Mouse (Mus musculus): ENCODE data around the gene Gm47283. TPM values are rescaled to one million over a fixed set of nuclear protein-coding genes. Genes with fewer than 3 reads are reported as not detected.
A peak's percentile ranks its signal among the peaks of the same experiment; 100 is the strongest.
"Not testable (repeated sequence)": the region's sequence is repeated elsewhere in the genome, so short reads cannot be mapped to it uniquely, and the experiment has no call there.

Gm47283 gene
- polyA plus RNA-seq (2012; rRNA removed): not detected in 2 replicates

DNA sequence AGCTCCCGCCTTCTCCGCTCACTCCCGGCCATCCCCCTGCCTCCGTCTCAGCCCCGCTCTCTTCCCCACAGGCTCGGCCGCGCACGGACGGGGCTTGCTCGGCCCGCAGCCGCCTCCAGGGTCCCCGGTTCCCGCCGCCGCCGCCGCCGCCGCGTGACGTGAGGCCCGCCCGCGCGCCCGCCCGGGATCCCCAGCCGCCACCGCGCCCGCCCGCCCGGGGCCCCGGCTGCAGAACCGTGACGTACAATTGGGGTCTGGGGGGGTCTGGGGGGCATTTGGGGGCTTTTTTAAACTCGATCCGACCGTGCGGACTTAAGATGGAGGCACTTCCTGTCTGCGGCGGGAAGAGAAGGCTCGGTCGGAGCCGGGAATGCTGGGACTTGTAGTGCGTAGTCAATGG lies at the start of gene Gm47283:
Gene Gm47283, plus strand, starts transcription at position 301 of the 400 bp plus-strand sequence.
- not testable (repeated sequence) for DNase-seq (ENCODE audit: low read depth)

DNA sequence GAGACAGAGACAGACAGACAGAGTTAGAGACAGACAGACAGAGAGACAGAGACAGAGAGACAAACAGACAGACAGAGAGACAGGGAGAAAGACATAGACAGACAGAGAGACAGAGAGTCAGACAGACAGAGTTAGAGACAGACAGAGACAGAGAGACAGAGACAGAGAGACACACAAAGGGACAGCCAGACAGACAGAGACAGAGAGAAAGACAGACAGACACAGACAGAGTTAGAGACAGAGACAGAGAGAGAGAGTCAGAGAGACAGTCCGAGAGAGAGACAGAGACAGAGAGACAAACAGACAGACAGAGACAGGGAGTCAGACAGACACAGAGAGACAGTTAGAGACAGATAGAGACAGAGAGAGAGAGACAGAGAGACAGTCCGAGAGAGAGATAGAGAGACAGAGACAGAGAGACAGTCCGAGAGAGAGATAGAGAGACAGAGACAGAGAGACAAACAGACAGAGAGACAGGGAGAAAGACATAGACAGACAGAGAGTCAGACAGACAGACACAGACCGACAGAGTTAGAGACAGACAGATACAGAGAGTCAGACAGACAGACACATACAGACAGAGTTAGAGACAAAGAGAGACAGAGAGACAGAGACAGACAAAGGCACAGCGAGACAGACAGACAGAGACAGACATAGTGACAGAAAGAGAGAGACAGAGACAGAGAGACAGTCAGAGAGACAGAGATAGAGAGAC lies 49.2 kb upstream of the Gm47283 start:
- DNase-seq (ENCODE audit: low read depth): not testable (repeated sequence)

DNA sequence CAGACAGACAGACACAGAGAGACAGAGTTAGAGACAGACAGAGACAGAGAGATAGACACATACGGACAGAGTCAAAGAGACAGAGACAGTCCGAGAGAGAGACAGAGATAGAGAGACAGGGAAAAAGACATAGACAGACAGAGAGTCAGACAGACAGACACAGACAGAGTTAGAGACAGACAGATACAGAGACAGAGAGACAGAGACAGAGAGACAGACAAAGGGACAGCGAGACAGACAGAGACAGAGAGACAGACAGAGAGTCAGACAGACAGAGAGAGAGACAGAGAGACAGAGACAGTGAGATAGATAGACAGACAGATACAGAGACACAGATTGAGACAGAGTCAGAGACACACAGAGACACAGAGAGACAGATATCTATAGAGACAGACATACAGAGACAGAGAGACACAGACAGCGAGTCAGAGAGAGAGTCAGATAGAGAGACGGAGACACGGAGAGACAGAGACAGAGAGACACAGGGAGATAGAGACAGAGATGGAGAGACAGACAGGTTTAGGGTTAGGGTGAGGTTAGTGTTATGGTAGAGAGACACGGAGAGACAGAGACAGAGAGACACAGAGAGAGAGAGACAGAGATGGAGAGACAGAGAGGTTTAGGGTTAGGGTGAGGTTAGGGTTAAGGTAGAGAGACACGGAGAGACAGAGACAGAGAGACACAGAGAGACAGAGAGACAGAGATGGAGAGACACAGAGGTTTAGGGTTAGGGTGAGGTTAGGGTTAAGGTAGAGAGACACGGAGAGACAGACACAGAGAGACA lies 48.1 kb upstream of the Gm47283 start:
- DNase-seq (ENCODE audit: low read depth): not testable (repeated sequence)

DNA sequence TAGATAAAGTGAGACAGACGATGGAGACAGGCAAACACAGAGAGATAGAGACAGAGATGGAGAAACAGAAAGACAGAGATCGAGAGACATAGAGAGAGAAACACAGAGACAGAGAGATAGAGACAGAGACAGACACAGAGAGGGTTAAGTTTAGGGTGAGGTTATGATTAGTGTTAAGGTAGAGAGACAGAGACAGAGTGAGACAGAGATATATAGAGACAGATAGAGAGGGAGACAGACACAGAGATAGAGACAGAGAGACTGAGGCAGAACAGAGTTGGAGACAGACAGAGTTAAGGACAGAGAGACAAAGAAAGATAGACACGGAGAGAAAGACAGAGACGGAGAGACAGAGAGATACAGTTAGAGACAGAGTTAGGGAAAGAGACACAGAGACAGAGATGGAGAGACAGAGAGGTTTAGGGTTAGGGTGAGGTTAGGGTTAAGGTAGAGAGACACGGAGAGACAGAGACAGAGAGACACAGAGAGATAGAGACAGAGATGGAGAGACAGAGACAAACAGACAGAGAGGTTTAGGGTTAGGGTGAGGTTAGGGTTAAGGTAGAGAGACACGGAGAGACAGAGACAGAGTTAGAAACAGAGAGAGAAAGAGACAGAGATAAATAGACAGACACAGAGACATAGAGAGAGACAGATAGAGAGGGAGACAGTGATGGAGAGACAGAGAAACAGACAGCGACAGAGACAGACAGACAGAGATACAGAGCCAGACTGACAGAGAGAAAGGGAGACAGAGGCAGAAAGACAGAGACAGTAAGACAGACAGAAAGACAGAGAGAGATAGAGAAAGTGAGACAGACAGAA lies 46.7 kb upstream of the Gm47283 start:
- DNase-seq (ENCODE audit: low read depth): no peak

DNA sequence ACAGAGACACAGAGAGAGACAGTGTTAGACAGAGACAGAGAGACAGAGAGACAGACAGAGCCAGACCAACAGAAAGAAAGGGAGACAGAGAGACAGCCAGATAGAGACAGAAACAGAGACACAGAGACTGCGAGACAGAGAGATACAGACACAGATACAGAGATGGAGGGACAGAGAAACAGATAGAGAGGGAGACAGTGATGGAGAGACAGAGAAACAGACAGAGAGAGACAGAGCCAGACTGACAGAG lies 46.2 kb upstream of the Gm47283 start:
- DNase-seq (ENCODE audit: low read depth): no peak

DNA sequence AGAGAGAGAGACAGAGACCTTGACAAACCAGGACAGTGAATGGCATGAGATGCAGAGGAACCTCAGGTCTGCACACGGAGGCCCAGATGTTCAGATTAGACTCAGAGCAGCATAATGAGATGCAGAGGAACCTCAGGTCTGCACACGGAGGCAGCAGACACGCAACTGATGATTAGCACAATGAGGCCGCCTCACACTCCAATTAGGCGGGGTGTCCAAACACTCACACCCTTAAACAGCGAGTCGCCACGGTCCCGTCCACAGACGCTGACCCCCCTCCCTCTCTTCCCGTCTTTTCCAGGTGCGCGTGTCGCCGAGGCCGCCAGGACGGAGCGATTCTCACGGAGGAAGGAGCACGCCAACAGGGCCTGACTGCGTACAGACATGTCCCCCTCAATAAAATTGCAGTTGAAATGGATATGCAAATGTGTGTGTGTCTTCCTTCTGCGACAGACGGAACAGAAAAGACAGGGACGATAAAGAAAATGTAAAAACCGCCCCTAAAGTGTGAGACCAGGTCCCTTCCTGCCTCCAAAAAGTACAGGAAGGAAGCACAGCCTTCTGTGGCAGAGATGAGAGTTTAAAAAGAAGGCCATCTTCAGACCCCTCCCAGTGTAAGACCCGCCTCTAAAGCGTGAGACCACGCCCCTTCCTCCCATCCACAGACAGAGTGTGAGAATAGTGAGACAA lies 45.6 kb upstream of the Gm47283 start:
- not testable (repeated sequence) for DNase-seq (ENCODE audit: low read depth)

DNA sequence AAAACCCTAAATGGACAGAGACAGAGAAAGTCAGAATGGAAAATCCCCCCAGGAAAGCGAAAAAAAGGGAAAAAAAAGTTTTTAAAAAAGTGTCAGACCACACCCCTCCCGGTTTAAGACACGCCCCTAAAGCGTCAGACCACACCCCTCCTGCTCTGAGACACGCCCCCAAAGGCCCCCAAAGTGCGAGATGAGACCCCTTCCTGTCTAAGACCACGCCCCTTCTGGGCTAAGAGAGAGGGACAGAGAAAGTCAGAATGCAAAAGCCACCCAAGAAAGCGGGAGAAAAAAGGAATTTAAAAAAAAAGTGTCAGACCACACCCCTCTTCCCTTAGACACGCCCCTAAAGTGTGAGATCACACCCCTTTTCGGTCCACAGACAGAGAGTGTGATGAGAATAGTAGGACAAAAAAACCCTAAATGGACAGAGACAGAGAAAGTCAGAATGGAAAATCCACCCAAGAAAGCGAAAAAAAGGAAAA lies 45.0 kb upstream of the Gm47283 start:
- not testable (repeated sequence) for DNase-seq (ENCODE audit: low read depth)

DNA sequence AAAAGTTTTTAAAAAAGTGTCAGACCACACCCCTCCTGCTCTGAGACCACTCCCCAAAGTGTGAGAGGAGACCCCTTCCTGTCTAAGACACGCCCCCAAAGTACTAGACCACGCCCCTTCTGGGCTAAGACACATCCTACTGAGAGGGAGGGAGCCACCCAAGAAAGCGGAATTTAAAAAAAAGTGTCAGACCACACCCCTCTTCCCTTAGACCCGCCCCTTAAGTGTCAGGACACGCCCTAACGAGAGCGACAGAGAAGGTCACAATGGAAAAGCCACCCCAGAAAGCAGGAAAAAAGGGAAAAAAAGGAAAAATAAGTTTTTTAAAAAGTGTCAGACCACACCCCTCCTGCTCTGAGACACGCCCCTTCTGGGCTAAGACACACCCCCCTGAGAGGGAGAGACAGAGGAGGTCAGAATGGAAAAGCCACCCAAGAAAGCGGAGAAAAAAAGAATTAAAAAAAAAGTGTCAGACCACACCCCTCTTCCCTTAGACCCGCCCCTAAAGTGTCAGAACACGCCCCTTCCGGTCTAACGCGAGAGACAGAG lies 44.5 kb upstream of the Gm47283 start:
- peak; percentile 38 for DNase-seq (ENCODE audit: low read depth)

DNA sequence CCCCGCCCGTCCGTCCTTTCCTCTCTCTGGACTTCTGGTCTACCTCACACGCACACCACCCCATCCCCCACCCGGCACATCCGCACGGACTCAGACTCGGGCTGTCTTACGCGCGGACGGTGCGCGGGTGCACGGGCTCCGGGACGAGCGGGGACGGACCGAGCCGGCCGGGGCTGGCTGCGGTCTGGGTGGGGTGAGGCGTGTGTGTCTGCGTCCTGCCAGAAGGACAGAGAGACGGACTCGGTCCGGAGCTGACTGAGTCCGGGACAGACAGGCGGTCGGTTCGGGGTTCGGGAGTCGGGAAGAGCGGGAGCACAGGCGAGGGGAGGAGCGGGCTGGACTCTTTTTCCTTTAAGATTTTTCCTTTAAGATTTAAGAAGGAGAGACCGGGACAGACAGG lies 43.5 kb upstream of the Gm47283 start:
- DNase-seq (ENCODE audit: low read depth): not testable (repeated sequence)

DNA sequence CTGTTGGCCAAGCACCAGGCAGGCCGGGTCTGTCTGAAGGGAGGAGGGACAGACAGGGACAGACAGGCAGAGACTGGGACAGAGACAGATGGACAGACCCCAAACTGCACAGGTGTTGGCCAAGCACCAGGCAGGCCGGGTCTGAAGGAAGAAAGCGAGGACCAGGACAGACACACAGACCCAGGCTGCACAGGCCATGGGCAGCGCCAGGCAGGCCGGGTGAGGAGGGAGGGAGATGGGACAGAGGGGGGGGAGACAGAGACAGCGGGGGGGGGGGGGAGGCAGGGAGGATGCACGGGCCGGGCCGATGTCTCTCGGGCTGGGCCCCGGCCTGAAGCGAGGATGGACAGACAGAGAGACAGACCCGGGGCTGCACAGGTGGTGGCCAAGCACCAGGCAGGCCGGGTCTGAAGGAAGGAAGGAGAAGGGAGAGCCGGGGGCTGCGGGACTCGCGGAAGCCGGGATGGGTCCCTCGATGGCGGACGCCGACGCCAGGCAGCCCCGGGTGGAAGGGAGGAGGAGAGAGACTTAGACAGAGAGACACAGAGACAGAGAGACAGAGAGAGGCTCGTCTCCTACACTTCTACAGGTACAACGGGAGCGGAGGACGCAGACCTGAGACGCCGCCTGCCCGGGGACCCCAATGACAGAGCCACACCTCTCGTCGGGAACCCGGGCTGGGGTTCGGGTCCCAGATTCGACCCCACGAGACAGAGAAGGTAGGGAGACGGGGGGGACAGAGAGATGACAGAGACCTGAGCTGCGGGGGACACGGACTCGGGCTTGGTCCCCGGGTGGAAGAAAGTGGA lies 42.9 kb upstream of the Gm47283 start:
- DNase-seq (ENCODE audit: low read depth): not testable (repeated sequence)

DNA sequence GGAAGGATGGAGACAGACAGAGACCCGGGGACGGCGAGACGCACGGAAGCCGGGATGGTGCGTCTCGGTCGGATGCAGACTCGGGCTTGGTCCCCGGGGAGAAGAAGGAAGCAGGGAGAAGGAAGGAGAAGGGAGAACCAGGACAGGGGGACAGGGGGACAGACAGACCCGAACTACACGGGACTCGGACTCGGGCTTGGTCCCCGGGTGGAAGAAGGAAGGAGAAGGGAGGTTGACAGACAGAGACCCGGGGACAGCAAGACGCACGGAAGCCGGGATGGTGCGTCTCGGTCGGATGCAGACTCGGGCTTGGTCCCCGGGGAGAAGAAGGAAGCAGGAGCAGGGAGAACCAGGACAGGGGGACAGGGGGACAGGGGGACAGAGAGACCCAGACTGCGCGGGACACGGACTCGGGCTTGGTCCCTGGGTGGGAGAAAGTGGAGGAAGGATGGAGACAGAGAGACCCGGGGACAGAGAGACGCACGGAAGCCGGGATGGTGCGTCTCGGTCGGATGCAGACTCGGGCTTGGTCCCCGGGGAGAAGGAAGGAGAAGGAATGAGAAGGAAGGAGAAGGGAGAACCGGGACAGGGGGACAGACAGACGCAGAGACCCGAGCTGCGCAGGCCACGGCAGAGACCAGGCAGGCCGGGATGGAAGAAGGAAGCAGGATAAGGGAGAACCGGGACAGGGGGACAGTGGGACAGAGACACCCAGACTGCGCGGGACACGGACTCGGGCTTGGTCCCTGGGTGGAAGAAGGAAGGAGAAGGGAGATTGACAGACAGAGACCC lies 42.1 kb upstream of the Gm47283 start:
- DNase-seq (ENCODE audit: low read depth): not testable (repeated sequence)

DNA sequence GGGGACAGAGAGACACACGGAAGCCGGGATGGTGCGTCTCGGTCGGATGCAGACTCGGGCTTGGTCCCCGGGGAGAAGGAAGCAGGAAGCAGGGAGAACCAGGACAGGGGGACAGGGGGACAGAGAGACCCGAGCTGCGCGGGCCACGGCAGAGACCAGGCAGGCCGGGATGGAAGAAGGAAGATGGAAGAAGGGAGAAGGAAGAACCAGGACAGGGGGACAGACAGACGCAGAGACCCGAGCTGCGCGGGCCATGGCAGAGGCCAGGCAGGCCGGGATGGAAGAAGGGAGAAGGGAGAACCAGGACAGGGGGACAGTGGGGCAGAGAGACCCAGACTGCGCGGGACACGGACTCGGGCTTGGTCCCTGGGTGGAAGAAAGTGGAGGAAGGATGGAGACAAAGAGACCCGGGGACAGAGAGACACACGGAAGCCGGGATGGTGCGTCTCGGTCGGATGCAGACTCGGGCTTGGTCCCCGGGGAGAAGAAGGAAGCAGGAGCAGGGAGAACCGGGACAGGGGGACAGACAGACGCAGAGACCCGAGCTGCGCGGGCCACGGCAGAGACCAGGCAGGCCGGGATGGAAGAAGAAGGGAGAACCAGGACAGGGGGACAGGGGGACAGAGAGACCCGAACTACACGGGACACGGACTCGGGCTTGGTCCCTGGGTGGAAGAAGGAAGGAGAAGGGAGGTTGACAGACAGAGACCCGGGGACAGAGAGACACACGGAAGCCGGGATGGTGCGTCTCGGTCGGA lies 41.3 kb upstream of the Gm47283 start:
- DNase-seq (ENCODE audit: low read depth): not testable (repeated sequence)

DNA sequence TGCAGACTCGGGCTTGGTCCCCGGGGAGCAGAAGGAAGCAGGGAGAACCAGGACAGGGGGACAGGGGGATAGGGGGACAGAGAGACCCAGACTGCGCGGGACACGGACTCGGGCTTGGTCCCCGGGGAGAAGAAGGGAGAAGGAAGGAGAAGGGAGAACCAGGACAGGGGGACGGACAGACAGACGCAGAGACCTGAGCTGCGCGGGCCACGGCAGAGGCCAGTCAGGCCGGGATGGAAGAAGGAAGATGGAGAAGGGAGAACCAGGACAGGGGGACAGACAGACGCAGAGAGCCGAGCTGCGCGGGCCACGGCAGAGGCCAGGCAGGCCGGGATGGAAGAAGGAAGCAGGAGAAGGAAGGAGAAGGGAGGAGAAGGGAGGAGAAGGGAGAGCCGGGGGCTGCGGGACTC lies 40.7 kb upstream of the Gm47283 start:
- no peak for DNase-seq (ENCODE audit: low read depth)

DNA sequence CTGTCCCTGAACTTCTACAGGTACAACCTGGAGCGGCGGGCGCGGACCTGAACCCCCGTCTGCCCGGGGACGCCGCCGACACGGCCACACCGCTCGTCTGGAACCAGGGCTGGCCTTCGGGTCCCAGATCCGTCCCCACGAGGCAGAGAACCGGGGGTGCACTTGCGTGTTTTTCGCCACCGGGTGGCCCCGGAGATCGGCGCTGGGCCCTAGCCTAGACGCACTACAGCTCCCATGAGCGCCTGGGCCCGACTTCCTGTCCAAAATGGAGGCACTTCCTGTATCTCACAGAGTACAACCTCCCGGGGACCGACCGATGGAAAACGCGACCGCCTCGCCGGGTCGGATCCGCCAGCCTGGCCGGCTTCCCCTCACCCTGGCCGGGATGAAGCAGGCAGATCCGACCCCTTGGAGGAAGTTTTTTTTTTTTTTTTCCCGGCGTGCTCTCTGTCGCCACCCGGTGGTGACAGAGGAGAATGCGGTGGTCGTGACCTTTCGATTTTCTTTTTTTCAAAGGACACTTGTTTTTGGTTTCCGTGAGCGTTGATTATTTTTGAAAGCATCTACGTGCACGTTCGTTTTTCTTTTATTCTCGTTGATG lies 40.1 kb upstream of the Gm47283 start:
- DNase-seq (ENCODE audit: low read depth): not testable (repeated sequence)

DNA sequence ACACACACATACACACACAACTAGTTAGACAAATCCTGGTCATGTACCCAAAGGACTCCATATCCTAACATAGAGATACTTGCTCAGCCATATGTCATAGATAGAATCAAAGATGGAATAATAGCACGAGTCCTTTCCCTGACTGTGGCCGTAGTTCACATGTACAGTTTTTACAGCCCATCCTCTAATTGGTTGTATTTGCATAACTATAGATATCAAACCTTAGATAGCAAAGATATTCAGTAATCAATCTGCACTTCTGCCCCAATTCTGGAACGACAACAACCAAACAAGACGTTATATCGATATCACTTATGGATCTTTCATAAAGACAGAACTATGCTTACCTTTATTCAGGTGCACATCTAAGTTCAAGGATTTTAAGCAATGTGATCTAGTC lies 39.3 kb upstream of the Gm47283 start:
- not testable (repeated sequence) for DNase-seq (ENCODE audit: low read depth)

DNA sequence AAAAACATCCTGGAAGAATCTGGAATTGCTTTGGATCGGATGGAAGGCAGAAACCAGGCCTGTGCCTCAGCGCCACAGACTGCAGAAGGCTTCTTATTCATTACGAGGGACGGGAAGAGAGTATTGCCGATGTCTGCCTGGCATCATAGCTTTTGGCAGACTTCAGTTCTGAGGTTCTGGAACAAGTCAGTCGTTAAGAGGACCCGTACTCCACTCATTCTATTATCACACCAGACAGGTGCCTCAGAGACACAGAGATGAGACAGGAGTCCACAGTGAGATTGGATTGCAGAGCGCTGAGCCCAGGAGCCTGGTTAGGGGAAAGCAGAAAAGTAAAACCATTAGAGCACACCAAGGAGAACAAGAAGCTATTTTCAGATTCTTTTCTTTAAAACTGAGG lies 29.8 kb upstream of the Gm47283 start, which contains the start of gene Gm21860:
Gene Gm21860, minus strand, starts transcription at position 101 of the 400 bp plus-strand sequence.
- DNase-seq (ENCODE audit: low read depth): not testable (repeated sequence)

DNA sequence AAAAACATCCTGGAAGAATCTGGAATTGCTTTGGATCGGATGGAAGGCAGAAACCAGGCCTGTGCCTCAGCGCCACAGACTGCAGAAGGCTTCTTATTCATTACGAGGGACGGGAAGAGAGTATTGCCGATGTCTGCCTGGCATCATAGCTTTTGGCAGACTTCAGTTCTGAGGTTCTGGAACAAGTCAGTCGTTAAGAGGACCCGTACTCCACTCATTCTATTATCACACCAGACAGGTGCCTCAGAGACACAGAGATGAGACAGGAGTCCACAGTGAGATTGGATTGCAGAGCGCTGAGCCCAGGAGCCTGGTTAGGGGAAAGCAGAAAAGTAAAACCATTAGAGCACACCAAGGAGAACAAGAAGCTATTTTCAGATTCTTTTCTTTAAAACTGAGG lies 54.5 kb downstream of the Gm47283 start, which contains the start of gene Gm21748:
Gene Gm21748, minus strand, starts transcription at position 101 of the 400 bp plus-strand sequence.
- not testable (repeated sequence) for DNase-seq (ENCODE audit: low read depth)
